Mouse (Mus musculus) layer of hippocampus, adult 9-10 months (tissue): ENCODE results near the gene Tut1.
"Not testable (repeated sequence)": the region's sequence is repeated elsewhere in the genome, so short reads cannot be mapped to it uniquely, and the experiment has no call there.

Experiments used
- DNase-seq: peaks from one replicate; pipeline ENCODE4 v3.0.0; 2022; ENCODE audit warnings: low spot score

The Tut1 gene

DNA sequence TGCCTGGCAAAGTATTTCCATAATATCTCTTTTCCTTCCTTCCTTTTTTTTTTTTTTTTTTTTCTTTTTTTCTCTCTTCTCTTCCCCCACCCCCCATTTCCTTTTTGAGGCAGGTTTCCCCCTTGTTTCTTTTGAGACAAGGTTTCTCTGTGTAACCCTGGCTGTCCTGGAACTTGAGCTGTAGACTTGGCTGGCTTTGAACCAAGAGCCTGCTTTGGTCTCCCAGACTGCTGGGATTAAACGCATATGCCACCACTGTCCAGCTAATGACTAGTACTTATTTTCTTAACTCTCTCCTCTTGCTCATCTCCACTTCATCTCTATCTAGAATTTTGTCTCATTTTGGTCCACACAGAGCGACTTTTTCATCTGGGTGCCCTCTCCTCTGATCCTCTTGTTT is 10.6 kb upstream of the Tut1 start:
- DNase-seq: no peak

DNA sequence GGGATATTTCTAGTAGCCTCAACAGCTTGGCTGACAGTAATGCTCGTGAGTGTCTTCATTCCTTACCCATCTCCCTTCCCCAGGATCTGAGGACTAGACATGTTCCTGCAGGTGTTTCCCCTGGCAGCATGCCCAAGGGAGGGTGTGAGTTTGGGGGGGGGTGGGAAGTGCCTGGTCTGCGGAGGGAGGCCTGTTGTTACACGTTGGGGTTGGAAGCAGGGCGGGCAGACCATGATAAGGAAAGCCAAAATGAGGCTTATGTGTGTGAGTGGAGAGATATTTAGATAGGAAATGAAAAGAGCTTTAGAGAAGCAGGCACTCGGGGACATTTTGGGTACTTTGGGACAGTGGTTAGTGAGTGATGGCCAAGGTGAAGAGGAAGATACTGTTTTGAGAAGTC is 9.6 kb upstream of the Tut1 start:
- no peak for DNase-seq

DNA sequence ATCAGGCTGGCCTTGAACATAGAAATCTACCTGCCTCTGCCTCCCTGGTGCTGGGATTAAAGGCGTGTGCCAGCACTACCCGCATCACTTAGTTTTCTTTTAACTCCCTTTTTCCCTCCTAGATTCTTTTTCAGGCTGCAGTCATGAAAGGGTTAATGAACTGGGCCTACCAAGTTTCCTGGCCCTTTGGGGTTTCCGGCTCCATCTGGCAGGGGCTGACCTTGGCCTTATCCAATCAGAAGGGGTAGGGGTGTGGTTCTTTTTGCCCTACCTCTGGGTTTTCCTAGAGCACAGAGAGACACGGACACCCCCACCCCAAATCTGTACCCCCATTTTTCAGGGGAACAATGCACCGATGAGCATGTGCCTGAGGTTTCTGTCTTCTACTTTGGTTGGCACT is 8.9 kb upstream of the Tut1 start:
- no peak for DNase-seq

DNA sequence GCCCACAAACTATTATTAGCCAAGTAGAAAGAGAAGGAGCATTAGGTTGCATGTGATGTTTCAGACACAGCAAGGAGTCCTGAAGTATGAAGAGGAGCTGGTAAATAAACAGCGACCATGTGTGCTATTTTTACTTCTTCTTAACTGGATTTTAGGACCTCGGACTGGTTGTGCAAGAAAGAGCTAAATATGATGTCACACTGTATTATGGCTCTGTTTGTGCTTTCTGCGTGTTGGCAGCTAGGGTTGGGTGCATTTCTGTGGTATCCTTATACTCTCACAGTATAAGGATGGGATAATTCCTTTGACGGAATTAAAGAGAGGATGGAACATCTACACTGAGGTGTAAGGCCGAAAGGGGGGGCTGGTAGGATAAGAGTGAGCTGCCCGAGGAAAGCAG is 8.4 kb upstream of the Tut1 start:
- no peak for DNase-seq

DNA sequence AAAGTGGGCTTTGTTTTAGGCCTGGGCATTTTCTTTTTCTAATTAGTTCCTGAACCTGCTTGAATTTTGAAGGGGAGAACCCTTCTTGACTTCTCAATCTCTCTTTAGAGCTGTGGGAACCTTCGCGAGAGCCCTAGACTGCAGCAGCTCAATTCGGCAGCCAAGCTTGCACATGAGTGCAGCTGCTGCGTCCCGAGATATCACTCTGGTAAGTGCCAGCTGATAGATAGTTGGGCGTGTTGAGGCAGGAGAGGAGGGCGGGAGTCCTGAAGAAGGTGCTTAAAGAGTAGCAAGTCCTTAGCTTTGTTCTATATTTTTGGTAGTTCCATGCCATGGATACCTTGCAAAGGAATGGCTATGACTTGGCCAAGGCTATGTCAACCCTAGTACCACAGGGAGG is 6.7 kb upstream of the Tut1 start:
- DNase-seq: no peak

DNA sequence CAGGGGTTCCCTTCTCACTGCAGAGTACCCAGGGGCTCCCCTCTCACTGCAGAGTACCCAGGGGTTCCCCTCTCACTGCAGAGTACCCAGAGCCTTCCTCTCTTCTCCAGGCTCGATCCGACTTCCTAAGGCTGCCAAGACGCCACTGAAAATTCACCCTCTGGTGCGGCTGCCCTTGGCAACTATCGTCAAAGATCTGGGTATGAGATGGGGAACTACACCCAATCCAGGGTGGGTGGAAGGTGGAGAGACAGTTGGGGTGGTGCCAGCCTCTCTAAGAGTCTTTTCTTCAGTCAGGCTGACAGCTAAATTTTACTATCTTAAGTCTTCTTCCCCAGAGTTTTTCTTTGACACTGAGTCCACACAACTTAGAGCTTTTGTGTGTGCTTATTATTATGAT is 3.5 kb upstream of the Tut1 start:
- DNase-seq: no peak

DNA sequence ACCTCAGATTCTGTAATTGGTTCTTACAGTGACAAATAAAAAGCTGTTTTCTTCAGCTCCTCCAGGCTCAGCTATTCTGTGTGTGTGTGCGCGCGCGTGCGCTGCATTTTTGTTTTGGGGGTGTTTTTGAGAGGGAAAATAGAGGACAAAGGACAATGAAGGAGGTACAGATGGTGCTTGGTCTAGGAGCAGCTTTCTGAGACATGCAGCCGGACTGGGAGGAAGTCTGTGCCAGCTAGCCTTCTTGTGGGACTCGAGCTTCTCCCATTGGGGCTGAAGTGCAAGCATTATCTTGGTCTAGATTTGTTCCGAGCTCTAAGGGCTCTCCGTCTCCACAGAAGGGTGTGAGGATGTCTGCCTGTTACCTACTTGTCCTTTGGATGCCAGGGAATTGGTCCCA is 1.4 kb upstream of the Tut1 start:
- no peak for DNase-seq

DNA sequence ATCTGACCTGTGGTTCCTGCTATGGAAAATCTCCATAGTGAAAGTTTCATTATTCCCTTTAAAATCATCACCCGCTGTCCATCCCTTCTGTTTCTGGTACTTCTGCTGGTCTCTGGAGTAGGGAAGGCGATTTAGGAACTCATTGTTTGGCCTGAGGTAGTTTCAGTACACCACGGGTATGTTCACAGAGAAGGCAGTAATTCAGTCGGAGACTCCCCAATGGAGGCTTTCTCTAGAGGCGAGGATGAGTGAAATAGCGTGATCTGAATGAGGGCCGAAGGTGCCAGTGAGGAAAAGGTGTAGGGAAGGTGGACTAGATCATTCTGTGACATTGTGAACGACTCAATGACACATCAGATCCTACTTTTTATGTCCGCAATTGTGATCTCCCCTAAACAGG is 524 bp downstream of the Tut1 start:
- DNase-seq: no peak

DNA sequence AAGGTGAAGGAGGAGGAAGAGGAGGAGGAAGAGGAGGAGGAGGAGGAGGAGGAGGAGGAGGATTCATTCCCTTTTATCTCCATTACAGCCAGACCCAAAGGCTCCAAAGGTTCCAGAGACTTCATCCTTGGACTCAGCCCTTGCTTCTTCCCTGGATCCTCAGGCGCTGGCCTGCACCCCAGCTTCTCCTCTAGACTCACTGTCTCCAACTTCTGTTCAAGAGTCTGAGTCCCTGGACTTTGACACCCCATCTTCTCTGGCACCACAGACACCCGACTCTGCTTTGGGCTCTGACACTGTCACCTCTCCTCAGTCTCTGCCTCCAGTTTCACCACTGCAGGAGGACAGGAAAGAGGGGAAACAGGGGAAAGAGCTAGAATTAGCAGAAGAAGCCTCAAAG is 8.6 kb downstream of the Tut1 start:
- DNase-seq: no peak

DNA sequence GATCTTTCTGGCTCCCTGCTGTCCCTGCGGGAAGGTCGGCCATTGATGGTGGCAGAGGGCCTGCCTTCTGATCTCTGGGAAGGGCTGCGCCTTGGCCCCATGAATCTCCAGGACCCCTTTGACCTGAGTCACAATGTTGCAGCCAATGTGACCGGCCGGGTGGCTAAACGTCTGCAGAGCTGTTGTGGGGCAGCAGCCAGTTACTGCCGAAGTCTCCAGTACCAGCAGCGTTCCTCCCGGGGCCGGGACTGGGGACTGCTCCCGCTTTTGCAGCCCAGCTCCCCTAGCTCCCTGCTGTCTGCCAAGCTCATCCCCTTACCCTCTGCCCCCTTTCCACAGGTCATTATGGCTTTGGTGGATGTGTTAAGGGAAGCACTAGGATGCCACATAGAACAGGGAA is 11.4 kb downstream of the Tut1 start:
- DNase-seq: no peak

DNA sequence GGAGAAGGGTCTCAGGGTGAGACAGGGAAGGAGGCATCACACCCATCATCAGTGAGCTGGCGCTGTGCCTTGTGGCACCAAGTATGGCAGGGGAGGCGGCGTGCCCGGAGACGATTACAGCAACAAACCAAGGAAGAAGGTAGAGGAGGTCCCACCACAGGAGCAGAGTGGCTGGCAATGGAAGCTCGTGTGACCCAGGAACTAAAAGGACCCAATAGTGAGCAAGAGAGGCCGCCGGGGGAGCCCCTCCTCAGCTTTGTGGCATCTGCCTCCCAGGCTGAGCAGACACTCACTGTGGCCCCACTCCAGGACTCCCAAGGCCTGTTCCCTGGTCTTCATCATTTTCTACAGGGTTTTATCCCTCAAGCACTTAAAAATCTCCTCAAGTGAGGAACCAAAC is 12.1 kb downstream of the Tut1 start:
- no peak for DNase-seq

DNA sequence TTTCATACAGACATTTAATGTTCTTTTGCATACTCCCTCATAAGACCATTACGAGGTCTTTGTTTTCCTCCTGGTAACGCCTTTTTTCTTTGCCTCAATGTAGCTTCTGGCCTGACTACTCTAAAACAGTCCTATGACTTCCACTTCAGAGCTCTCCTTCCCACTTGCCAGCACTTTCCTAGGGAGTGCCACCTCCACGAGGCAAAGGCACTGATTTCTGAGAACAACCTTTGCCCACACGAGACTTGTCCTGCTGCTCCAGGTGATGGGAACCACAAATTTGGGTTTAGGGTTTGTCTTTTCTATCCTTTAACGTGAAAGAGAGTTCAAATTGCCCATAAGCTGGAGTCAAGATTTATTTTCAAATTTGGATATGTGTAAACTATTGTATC is 12.5 kb downstream of the Tut1 start:
- DNase-seq: no peak

DNA sequence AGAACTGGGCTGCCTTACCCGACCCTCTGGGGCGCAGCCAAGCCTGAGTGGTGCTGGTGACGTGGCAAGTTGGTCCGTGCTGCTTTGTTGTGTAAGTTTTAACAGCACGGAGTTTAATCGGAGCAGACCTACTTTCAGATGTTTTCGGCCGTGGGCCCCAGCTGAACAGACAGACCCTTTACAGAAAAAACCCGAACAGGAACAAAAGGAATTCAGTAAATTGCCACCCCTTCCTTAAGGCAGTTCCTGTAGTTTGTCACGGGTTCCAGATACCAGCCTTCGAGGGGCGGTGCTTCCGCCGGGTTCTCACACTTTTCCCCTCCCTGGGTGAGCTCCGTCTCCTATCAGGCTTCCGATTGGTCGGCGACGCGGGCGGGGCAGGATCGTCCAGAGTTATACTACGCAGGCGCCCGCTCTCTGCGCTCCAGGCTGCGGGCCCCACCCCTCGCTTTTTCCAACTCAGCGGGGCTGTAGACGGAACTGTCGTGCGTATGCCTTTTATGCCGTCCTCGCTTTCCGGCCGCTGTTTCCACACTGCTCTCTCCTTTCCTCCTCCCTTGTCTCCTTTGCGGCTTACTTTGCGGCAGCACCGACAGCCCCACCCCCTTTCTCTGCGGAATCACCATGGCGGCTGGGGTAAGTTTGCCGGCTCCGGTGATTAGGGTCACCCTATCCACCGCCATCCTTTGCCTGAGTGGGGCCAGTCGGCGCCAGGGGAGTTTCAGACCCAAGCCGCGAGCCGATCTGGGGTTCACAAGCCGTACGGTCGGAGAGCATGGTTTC is 13.1 kb downstream of the Tut1 start, which contains the start of gene Eef1g:
Gene Eef1g (plus strand): TSS at position 452 of the 783 bp plus-strand sequence.
- DNase-seq: peak; percentile 98

DNA sequence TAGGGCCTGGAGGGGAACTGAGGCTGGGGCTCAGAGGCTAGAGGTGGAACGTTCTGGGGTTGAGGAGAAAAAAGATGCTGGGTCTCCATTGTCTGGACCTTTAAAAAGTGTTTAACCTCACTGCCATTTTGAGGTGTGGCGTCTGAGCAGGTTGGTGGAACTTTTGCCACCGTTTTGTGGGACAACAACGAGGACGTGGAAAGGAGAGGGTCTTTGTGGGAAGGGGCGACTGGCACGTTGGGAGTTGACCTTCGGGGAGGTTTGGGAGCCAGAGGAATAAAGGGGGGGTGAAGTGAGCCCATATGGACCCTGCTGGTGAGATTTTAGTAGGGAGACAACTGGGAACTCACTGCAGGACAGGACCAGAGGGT is 13.7 kb downstream of the Tut1 start:
- no peak for DNase-seq

DNA sequence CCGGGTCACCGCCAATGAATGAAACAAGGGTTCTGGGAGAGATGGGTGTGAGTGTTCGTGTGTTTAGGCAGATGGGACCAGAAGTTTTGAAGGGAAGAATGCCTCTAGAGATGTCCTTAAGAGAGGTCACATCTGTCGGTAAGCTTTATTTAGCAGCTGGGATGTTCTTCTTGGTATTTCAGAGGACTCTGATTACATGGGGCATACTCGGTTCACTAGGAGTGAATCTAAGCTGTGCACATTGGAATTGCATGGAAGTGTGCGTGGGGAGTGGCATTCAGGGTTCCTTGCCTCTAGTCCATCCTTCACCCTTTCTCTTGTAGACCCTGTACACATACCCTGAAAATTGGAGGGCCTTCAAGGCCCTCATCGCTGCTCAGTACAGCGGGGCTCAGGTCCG is 14.2 kb downstream of the Tut1 start:
- DNase-seq: no peak

DNA sequence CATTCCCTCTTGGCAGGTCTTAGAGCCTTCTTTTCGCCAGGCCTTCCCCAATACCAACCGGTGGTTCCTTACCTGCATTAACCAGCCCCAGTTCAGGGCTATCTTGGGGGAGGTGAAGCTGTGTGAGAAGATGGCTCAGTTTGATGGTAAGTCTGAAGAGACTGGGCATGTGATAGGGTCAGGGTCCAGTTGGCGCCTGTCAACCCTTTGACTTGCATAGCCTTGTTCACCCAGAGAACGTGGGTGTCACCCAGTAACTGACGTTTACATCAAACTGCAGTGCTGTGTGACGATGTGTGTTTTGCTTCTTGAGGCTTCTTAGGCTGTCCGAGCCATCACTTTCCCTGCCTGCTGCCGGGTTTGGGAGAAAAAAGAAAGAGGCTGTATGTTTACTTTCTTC is 18.8 kb downstream of the Tut1 start:
- DNase-seq: not testable (repeated sequence)

DNA sequence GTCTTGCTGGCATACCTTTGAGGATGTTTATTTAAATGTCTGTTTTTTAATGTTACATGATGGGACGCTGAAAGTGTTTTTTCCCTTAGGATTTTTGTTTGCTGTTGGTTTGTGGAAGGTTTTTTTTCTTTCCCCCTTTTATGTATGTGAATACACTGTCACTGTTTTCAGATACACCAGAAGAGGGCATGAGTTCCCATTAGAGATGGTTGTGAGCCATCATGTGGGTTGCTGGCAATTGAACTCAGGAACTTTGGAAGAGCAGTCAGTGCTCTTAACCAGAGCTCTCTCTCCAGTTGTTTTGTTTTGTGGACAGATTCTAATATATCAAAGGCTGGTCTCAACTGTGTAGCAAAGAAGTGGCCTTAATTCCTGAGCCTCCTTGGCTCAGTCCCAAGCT is 21.0 kb downstream of the Tut1 start:
- no peak for DNase-seq

DNA sequence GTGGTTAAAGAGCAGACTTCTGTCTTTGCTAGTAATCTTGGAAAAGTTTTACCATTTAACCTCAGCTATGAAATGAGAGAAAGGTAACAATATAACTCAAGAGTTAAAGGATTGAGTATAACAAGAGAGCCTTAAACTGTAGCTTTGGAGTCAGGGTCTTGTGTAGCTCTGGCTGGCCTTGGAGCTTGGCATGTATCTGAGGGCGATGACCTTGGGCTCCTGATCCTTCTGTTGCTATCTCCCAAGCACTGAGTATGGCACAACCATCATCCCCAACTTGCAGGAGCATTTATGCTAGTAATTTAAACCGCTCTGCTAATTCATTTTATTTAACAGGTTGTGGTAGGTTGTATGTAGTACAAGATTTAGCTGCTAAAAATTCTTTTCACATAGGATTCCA is 21.8 kb downstream of the Tut1 start:
- no peak for DNase-seq

DNA sequence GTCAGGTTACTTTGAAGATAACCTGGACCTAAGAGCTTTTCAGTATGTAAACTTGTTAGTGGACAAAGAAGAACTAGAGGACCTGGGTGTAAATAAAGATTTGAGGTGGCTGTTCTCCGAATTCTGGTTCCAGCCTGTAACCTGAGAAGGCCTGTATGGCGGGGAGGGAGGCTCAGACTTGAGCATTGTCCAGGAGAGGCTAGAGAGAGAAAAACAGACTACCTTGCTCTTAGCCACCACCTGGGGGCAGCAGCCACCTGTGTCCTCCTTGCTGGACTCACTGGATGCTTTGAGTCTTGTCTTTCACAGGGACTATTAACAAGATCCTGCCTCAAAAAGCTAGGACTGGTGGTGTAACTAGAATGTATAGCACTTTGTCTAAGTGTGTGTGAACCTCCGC is 22.9 kb downstream of the Tut1 start:
- DNase-seq: no peak

DNA sequence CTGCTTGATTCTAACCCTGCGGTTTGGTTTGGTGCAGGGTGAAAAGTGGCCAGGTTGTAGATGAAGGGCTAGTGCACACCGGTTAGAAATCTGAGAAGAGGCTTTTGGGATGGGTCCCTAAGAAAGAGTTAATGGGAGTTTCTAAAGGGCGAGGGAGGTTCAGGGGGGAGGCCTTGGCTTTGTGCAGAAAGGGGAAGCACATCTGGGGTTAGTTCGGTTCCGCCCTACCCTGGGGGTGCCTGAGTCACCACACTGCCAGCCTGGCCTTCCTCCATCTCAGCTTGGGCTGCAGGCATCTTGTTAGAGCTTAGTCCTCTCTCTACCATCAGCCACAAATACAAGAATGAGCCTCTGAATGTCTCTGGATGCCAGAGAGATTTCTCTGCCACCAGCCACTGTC is 27.1 kb downstream of the Tut1 start:
- no peak for DNase-seq

DNA sequence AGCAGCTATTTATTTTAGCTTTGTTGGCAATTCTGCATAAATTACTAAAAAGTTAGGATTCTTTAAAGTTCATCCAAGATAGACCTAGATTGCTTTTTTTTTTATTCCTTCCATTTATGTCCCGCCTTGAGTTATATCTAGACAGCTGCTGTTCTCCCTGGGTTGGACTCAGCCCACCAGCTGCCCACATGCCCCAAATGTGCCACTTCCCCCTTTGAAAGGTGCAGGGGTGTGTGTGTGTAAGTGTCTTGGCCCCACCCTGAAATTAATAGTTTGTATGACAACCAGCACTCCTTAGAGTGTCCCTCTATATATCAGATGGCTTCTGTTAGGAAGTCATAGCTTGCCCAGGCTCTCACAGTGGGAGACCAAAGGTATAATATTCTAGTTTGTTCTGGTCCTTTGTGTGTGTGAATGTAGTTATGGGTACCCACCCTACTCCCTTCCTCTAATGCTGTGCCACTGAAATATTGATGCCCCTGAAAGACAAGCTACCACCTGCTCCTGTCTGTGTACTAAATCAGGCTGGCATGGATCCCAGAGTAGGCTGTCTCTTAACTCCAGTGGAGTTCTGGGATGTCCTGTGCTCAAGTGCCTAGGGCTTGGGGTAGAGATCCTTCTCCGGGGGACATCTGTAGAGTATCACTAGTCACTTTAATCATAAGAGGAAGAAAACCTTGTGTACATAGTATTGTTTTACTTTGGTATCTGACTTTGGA is 28.0 kb downstream of the Tut1 start:
- DNase-seq: no peak

DNA sequence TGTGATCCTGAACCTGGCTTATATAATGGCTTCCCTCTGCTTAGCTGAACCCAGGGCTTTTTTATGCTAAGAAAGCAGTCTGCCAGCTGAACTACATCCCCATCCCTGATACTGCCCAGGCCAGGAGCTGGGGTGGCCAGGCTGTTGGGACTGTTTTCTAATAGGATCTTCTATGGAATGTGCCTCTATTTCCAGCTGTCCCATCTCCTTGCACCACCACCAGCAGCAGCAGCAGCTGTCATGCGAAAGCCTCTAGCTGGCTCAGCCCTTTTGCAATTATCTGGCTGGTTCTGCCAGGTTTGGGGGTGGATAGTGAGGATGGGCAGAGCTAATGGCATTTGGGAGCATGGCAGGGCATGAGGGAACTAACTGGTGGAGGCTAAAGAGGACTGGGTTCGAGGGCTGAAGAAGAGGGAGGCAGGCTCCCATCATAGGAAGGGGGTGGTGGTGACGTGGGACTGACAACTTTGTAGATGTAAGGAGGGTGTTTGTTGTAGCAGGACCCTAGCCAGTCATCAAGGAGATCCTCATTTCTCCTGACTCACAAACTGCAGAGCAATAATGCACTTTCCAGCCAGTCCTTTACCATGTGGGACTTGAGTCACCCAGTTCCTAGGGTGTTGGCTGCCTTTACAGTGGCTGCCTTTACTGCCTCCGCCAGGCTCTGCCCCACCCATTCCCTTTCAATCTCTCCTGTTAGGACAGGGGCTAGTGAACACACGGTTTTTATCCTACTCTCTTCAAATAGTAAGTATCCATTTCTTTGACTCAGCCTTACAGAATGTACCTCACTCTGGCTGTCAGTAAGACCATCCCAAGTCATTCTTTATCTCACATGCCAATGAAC is 28.9 kb downstream of the Tut1 start:
- DNase-seq: no peak

DNA sequence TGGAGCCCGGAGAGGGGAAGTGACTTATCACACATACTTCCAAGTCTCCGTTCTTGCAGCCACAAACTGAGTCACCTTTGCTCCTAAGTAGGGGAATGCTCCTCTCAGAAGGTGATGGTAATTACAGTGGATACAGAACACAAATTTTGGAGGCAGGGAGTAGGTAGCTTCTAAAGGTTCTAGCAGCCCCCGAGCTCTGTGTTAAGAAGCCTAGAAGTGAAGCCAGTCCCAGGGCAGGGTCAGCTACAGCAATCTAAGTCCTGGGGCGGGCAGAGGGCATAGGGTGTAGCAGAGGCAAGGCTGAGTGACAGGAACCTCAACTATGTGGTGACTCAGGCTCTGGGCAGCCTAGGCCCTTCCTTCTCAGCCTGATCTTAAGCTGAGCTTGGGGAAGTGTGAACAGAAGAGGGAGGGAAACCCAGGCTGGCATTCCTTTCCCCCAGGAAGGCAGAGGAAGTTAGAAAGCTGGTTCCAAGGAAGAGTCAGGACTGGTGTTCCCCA is 29.6 kb downstream of the Tut1 start:
- DNase-seq: no peak
